Mouse (Mus musculus) kidney, postnatal 25 days (tissue): Measurements from ENCODE around the gene Fam126a.
A peak's percentile ranks its signal among the peaks of the same experiment; 100 is the strongest.

Experiments used
- DNase-seq, 2 experiments: peaks; one replicate each; pipeline ENCODE4 v3.0.0; 2021; ENCODE audit warnings: mixed read lengths in 2 of 2

Fam126a gene

GRCm38 (mm10) chr5:23987792-23988191 is 42.7 kb downstream of the Fam126a start:
- DNase-seq = no peak

- DNase-seq = no peak
Measured at GRCm38 (mm10) chr5:23982081-23982480, 48.4 kb downstream of the Fam126a start.

DNA sequence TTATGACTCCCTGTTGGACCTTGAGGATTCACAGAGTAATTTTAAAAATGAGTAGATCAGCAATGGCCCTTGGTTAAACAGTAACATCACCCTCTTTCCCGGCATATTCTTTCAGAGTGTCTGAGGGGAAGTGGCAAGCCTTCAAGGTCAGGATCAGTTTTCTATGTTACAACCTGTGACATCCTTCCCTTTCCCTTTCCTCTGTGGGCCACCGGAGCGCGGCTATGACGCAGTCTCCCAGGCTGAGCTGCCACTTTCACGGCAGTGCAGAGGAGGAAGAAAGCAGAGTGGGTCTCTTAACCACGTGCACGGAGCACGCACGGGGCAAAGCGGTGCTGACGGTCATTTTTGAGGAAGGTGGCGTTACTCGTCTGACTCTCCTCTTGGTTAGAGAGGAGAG is 52.0 kb downstream of the Fam126a start:
- DNase-seq = peak; percentile 14 to 65

- DNase-seq = no peak
Measured at GRCm38 (mm10) chr5:23974994-23975575, 55.4 kb downstream of the Fam126a start.

DNA sequence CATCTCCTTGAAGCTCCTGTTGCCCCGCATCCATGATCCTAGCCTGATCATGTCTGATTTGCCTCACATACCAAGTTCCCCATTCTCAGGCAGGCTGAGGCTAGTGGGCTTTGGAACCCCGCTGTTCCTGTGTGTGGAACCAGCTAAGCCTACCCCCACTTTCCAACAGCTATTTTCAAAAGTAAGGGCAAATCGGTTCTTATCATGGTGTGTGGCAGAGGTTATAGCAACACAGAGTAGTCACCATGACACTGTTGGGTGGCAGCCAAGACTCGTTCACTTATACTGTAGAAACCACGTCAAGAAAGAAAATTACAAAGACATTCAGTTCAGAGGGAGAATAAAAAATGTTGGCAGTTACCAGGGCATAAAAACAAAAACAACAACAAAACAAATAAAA is 62.8 kb downstream of the Fam126a start:
- DNase-seq = peak in 1 of 2 experiments; percentile 32

DNA sequence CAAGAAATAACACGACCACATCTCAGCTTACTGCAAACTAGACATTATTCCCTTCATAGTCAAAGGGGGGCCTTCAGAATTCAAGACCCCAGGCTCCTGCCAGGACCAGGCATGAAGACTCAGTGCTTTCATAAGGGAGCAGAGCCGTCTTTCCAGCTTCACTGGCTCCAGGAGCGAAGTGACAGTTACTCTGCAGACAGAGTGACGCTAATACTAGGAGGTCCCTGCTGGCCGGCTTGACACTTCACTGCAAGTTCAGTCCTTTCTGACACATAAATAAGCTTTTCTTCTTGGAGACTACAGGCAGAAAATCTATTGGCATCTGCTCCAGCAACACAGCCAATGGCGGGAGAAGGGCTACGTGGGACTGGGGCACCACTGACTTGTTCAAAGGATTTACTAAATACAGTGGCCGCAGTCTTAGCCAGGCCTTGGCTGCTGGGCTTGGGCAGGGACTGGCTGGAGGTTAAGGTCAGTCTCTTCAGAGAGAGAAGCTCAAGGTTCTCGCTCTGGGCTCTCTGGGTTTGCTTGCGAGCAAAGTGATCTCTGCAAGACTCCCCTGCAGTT is 65.8 kb downstream of the Fam126a start:
- no peak for DNase-seq

DNA sequence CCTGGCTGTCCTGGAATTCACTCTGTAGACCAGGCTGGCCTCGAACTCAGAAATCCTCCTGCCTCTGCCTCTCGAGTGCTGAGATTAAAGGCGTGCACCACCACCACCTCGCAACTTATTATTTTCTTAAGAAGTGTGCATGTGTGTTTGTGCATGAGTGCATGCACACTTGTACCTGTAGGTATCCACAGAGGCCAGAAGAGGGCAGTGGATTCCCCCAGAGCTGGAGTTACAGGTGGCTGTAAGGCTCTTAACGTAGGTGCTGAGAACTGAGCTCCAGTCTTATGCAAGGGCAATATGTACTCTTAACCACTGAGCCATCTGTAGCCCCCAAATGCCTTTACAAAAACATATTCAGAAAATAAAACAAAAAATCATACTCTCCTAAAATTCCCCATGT is 77.4 kb downstream of the Fam126a start:
- DNase-seq = no peak

GRCm38 (mm10) chr5:23948071-23948470 is 82.4 kb downstream of the Fam126a start:
- DNase-seq = no peak

DNA sequence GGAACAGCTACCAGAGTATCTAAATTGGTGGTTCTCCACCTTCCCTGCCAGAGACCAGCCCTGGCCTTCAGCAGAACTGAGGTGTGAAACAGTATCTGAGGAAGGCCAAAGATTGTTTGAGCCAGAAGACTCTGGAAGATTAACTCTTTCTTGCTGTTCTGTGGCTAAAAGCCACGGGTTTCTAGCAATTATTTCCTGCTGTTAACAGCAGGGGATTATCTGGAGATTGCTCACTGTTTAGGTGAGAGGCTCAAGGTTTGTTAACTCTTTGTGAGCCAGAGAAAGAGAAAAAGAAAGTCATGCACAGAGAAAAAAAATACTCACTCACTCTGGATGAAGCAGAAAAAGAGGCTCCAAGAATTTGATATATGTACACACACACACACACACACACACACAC is 85.4 kb downstream of the Fam126a start:
- no peak for DNase-seq

- no peak for DNase-seq
Measured at GRCm38 (mm10) chr5:23943534-23943933, 87.0 kb downstream of the Fam126a start.

- DNase-seq = no peak
Measured at GRCm38 (mm10) chr5:23923481-23924165, 106.9 kb downstream of the Fam126a start.

DNA sequence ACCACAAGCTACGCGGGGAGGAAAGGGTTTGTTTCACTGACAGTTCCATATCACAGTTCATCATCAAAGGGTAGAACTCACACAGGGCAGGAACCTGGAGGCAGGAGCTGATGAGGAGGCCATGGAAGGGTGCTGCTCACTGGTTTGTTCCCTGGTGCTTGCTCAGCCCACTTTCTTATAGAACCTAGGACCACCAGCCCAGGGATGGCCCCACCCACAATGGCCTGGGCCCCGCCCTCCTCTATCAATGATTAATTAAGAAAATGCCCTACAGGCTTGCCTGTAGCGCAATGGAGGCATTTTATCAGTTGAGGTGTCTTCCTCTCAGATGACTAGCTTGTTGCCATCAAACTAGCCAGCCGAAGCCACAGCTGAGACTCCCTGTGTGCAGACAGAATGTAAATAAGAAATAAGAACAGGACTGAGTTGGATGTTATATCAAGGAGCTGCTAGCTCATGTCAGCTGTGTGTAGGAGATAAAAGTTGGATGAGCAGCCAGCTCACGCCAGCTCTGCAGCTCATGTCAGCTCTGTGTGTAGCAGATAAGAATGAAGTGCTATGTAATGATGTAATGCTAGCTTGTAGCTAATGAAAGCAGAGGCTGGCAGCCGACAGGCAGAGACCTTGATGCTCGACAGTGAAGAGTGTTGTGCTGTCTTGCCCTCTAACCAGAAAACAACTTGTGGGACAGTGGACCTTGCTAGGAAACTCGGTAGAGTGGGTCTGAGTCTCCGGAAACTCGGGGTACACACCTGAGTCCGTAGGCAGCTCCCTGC is 107.8 kb downstream of the Fam126a start:
- DNase-seq = no peak

- no peak for DNase-seq
Measured at GRCm38 (mm10) chr5:23921316-23921715, 109.2 kb downstream of the Fam126a start.

- no peak for DNase-seq
Measured at GRCm38 (mm10) chr5:23919892-23920731, 110.4 kb downstream of the Fam126a start.

GRCm38 (mm10) chr5:23917301-23917700 is 113.2 kb downstream of the Fam126a start:
- DNase-seq = no peak

GRCm38 (mm10) chr5:23911556-23911955 is 118.9 kb downstream of the Fam126a start:
- no peak for DNase-seq

DNA sequence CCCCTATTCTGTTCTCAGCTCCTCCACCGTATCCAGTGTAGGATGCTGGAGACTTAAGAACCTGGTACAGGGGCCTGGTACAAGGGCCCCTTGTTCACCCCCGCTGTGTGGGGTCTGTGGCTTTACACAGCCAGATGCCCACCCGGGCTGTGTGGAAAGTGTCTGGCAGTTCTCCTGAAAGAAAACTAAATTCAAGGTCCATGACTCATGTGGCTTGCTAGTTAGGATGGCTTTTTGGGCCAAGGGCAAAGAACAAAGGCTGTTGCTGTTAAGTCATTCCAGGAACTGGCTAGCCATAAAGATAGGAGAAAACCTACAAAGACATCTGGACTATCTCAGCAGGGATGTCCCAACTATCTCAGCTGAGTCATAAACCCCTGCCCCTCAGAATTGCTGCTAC is 121.2 kb downstream of the Fam126a start:
- no peak for DNase-seq

DNA sequence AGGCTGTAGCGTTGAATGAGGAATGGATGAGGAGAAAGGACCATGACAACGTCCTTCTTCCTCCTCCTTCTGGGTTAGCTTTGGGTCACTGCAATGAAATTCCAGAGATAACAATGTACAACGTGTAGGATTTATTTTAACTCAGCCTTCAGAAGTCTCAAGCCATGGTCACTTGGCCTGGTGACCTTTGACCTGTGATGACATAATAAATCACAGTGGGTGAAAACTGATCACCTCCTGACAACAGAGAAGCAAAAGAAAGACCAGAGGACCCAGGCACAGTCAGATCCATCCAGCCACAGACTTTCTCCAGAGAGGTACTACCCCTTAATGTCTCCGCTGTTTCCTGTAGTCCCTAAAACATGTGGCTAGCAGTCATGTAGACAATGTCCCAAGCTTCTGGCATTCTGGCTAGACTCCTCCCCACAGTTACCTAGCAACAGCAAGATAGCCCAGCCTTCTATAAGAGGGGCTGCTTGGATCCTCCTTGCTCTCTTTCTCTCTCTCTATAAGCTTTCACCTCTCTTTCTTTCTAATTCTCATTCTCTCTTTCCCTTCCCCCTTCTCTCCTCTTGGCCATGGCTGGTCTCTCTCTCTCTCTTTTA is 121.9 kb downstream of the Fam126a start:
- no peak for DNase-seq

- DNase-seq = no peak
Measured at GRCm38 (mm10) chr5:23902221-23902620, 128.3 kb downstream of the Fam126a start.

GRCm38 (mm10) chr5:23900190-23900589 is 130.3 kb downstream of the Fam126a start:
- DNase-seq = no peak

DNA sequence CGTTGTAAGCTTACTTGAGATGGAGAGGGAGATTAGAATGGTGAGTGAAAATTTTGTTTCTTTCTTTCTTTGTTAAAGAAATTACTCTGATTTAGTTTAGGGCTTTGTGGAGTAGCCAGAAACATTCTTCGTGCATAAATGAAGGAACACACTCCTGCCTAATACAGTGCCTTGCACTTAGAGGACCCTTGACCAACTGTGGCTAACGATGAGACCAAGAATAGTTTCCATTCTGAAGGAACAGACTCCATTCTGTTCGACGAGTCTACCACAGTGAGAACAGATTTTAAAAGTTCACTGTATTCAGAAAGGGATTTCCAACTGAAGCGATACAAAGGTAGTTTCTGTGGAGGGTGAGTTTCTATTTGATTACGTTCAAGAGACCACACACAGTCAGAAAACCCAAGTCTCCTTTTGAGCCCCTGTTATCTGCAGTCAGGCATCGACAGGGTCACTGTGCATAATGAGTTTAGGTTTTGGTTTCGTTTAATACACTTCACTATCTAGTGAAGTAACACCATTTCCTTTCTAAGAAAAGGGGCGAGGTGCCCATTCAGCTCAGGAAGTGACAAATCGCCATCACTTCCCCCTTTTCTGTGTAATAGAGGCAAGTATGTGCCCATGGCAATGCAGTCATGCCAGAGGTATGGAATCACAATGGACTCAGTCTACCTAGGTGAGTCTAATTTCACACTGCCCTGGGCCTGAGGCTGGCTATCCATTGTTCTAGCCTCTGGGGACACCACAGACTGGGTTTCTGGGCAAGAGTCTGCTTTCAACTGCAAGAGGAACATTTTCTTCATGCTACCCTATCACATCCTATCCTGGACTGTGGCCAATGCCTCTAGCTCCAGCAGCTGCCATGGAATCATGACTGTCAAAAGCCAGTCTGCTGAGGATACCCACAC is 136.4 kb downstream of the Fam126a start:
- DNase-seq = peak; percentile 76 to 78
